Mouse (Mus musculus) neural tube, embryonic 14.5 days (tissue): ENCODE measurements around the gene Gm20388. TPM values are rescaled to one million over a fixed set of nuclear protein-coding genes. Genes with fewer than 3 reads are reported as not detected.

Source experiments
- ATAC-seq: fragments of 200-750 bp; cut with Nextera tagmentation; 2 replicates; pipeline ENCODE4 v1.8.0; 2017; ENCODE audit warnings: low read depth, mild to moderate bottlenecking, moderate TSS enrichment, moderate library complexity
- H3K27ac ChIP-seq: fragments of 300-500 bp; sonication (generic); 2 replicates; pipeline ENCODE4 v1.5.1; 2014; ENCODE audit warnings: low read depth, mild to moderate bottlenecking, control low read depth, low read length, moderate library complexity, mixed read lengths
- H3K27me3 ChIP-seq: fragments of 300-500 bp; sonication (generic); 2 replicates; pipeline ENCODE4 v1.6.1; 2014; ENCODE audit warnings: low read length; ENCODE audit not compliant: control insufficient read depth, insufficient read depth
- H3K36me3 ChIP-seq: fragments of 300-500 bp; sonication (generic); 2 replicates; pipeline ENCODE4 v1.6.1; 2014; ENCODE audit warnings: low read length, mixed read lengths; ENCODE audit not compliant: control insufficient read depth, insufficient read depth
- H3K4me1 ChIP-seq: fragments of 300-500 bp; sonication (generic); 2 replicates; pipeline ENCODE4 v1.6.1; 2014; ENCODE audit warnings: low read length; ENCODE audit not compliant: control insufficient read depth, insufficient read depth
- H3K4me2 ChIP-seq: fragments of 300-500 bp; sonication (generic); 2 replicates; pipeline ENCODE4 v1.6.1; 2014; ENCODE audit warnings: mild to moderate bottlenecking, low read depth, low read length, control low read depth
- H3K4me3 ChIP-seq: fragments of 300-500 bp; sonication (generic); 2 replicates; pipeline ENCODE4 v1.5.1; 2014; ENCODE audit warnings: low read depth, low read length, control low read depth, mixed read lengths
- H3K9ac ChIP-seq: fragments of 300-500 bp; sonication (generic); replicated peaks from 2 replicates; pipeline ENCODE4 v1.6.1; 2014; ENCODE audit warnings: low read depth, mild to moderate bottlenecking, control low read depth, low read length, mixed read lengths
- H3K9me3 ChIP-seq: fragments of 300-500 bp; sonication (generic); 2 replicates; pipeline ENCODE4 v1.6.1; 2016; ENCODE audit warnings: low read length; ENCODE audit not compliant: control insufficient read depth
- WGBS: fragments of 180-500 bp; shearing (Covaris S2); extraction: QIAGEN DNeasy Blood & Tissue Kit; methylation state at CpG from one replicate; pipeline ENCODE4 v1.1.7; 2014; 5-methylcytosine and 5-hydroxymethylcytosine counted together
- polyA plus RNA-seq: library from polyadenylated mRNA; unstranded; fragments of >200 nt; fragmentation: Nextera tagmentation; extraction: Ambion mirVana; gene quantifications from 2 replicates; pipeline ENCODE4 v1.2.1, GENCODE M21; 2014

Gene Gm20388
- polyA plus RNA-seq, 1 experiment from 2014 or later = 10.3 TPM

GRCm38 (mm10) chr8:121377680-121378079 lies 1467.0 kb downstream of the Gm20388 start:
- Histone ChIP-seq H3K36me3 (no peaks in the 10 kb centered on the region), H3K4me3 (no peak overlapping the region), H3K27me3 (no peaks in the 10 kb centered on the region; the same call in 1 of the 2 replicates), H3K27ac (no peak overlapping the region), H3K4me1 (no peaks in the 10 kb centered on the region), H3K4me2 (no peak overlapping the region), H3K9me3 (no peaks in the 10 kb centered on the region), H3K9ac (no peak overlapping the region)
- no peak for ATAC-seq
- whole genome bisulfite sequencing = 6% methylated on average over 10 of the region's 10 CpGs

GRCm38 (mm10) chr8:121379387-121379786 lies 1468.7 kb downstream of the Gm20388 start:
- no peak overlapping the region for H3K27ac ChIP-seq
- no peaks in the 10 kb centered on the region for H3K36me3 ChIP-seq
- no peak overlapping the region for H3K4me3 ChIP-seq
- no peak overlapping the region for H3K4me2 ChIP-seq
- no peaks in the 10 kb centered on the region; the same call in 1 of the 2 replicates for H3K27me3 ChIP-seq
- ATAC-seq = no peak
- H3K4me1 ChIP-seq = no peaks in the 10 kb centered on the region
- 92% methylated on average over 1 of the region's 1 CpGs for WGBS
- no peak overlapping the region for H3K9ac ChIP-seq
- H3K9me3 ChIP-seq = no peaks in the 10 kb centered on the region

DNA sequence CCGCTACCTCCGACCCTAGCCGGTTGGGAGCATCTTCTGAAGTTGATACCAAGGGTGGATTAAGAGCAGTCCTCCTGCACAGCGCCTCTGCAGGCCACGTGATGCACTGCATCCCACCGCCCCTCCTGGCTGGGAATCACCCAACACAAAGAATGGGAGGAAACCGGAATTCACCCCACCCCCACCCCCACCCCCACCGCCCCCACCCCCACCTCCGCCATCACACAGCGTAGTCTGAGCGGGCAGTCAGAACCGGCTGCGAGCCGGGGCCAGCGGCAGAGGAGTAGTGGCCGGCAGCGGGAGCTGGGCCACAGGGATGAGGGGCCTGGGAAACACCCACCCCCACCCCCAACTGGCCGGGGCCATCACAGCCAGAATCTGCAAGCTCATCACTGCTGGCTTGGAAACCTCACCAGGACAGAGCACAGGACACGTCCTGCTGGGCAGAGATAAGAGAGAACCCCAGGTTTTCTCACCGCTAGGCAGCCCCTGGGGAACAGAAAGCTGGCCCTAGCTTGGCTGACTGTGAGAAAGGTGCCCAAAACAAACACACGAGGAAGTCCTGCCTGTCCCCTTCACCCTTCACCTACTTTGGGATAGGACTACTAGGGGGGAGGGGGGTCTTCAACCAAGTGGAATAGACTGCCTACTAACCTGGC lies 1472.1 kb downstream of the Gm20388 start:
- no peaks in the 10 kb centered on the region for H3K4me1 ChIP-seq
- H3K9ac ChIP-seq = peak overlapping the region; percentile 39
- H3K9me3 ChIP-seq = no peaks in the 10 kb centered on the region
- peak overlapping the region; percentile 22 for H3K4me3 ChIP-seq
- peak; percentile 82 for ATAC-seq
- peak overlapping the region; percentile 46 for H3K4me2 ChIP-seq
- H3K27me3 ChIP-seq = no peaks in the 10 kb centered on the region
- no peak overlapping the region for H3K27ac ChIP-seq
- H3K36me3 ChIP-seq = no peaks in the 10 kb centered on the region
- under 1% methylated on average over 20 of the region's 21 CpGs for WGBS

GRCm38 (mm10) chr8:121385540-121385939 lies 1474.9 kb downstream of the Gm20388 start:
- no peaks in the 10 kb centered on the region for H3K9me3 ChIP-seq
- no peaks in the 10 kb centered on the region for H3K36me3 ChIP-seq
- H3K27ac ChIP-seq = no peak overlapping the region
- H3K9ac ChIP-seq = no peak overlapping the region
- 76% methylated on average over 7 of the region's 7 CpGs for WGBS
- H3K4me2 ChIP-seq = no peak overlapping the region
- H3K4me1 ChIP-seq = no peaks in the 10 kb centered on the region
- ATAC-seq = no peak
- no peaks in the 10 kb centered on the region for H3K27me3 ChIP-seq
- no peak overlapping the region for H3K4me3 ChIP-seq

DNA sequence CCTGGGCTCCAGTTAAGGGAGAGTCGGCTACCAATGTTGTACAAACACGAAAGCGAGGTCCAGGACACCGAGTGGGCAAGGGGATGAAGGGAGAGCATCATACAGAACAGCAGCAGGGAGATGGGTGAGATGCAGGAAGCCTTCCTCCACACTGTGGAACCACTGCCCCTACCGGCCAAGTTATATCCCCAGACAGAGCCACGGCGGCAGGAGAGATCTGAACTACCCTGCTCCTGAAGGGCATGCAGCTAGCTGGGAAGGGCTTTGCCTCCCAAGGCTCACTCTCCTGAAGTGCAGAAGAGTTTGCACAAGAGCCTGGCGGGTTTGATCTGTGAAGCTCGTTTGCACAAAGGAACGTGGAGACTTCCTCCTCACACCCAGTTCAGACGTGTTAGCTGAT lies 1480.0 kb downstream of the Gm20388 start:
- Histone ChIP-seq H3K36me3 (no peaks in the 10 kb centered on the region), H3K27me3 (peaks cover 9% of the 10 kb centered on the region), H3K27ac (no peak overlapping the region), H3K4me3 (no peak overlapping the region), H3K9ac (no peak overlapping the region), H3K4me2 (no peak overlapping the region), H3K4me1 (peaks cover 2% of the 10 kb centered on the region; the same call in 1 of the 2 replicates), H3K9me3 (no peaks in the 10 kb centered on the region)
- WGBS = 17% methylated on average over 11 of the region's 11 CpGs
- ATAC-seq = no peak; the same call in 1 of the 2 replicates

DNA sequence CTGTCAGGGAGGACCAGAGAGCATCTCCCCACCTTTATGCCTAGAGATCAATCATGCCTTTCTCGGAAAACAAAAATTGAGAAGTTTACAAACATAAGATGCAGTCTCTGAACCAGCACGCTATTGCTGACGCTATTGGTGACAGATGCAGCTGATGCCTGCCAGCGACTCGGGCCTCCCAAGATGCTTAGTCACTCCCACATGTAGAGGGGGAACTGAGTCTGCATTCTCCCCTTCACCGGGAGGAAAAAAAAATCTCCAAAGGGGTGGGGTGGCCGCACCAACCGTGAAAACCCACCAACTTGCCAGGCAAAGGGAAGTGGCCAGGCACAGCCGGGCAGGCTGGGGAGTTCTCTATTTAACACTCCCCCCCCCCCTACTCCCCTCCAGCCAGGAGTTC lies 1480.6 kb downstream of the Gm20388 start:
- Histone ChIP-seq H3K4me3 (no peak overlapping the region), H3K4me1 (peaks cover 2% of the 10 kb centered on the region; the same call in 1 of the 2 replicates), H3K9me3 (no peaks in the 10 kb centered on the region), H3K27me3 (peaks cover 9% of the 10 kb centered on the region), H3K36me3 (no peaks in the 10 kb centered on the region), H3K27ac (no peak overlapping the region), H3K9ac (no peak overlapping the region), H3K4me2 (no peak overlapping the region)
- no peak for ATAC-seq
- WGBS = 7% methylated on average over 9 of the region's 9 CpGs

DNA sequence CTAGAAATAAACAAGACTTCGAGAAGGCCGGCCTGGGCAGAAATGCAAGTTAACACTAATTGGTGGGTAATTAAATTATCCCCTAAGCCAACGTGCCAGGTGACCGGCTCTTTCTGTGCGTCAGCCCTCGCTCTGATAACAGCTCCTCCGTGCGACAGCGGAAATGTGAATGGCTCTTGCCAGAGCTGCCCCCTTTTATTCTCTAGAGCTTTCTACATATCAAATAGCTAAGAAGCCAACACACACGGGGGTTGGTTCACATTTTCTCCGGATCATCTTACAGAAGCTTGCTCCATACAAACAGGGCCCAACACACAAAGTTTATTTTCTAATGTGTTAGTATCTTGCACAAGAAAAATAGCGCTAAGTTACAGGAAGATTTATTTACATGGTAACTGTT lies 1481.1 kb downstream of the Gm20388 start:
- Histone ChIP-seq H3K4me3 (no peak overlapping the region), H3K4me1 (peaks cover 2% of the 10 kb centered on the region; the same call in 1 of the 2 replicates), H3K9ac (no peak overlapping the region), H3K27ac (no peak overlapping the region), H3K36me3 (no peaks in the 10 kb centered on the region), H3K9me3 (no peaks in the 10 kb centered on the region), H3K4me2 (no peak overlapping the region), H3K27me3 (peaks cover 9% of the 10 kb centered on the region)
- 4% methylated on average over 12 of the region's 12 CpGs for WGBS
- ATAC-seq = no peak

DNA sequence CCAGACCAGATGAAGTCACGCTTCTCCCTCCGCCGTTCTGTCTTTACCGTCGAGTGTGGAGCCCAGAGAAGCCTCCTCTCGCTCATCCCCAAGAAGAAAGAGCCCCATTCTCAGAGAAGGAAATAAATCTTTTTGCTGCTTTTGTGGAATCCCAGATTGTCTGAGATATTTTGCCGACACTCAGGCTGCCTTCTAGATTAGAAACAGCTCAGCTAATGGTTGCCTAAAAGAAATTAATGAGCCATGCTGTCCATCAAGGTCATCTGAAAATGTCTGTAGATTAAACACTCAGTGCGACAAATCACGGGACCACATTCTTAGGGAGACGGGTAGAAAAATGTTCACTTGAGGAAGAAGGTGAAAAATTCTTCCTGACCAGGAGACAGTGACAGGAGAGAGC lies 1481.8 kb downstream of the Gm20388 start:
- Histone ChIP-seq H3K36me3 (no peaks in the 10 kb centered on the region), H3K9me3 (no peaks in the 10 kb centered on the region), H3K4me1 (peaks cover 2% of the 10 kb centered on the region; the same call in 1 of the 2 replicates), H3K4me3 (no peak overlapping the region), H3K27me3 (peaks cover 9% of the 10 kb centered on the region), H3K4me2 (no peak overlapping the region), H3K27ac (no peak overlapping the region), H3K9ac (no peak overlapping the region)
- ATAC-seq = no peak
- WGBS = 6% methylated on average over 10 of the region's 10 CpGs

DNA sequence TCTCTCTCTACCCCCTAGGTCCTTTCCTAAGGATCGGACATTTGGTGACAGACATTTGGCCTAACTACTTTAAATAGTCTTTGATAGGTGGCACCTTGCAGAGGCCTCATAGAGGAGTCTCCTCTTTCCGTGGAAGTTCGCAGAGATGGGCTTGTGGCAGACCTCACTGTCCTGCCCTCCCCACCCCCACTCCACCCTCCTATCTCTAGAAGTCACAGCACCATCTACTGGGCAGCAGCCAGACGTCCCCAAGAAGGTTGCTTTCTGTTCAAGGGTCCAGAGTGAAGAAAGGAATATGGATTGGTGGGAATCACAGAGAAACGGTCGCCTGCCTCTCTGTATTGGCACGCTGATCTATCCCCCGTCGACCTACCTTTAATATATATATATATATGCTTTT lies 1482.5 kb downstream of the Gm20388 start:
- H3K9ac ChIP-seq = no peak overlapping the region
- no peak for ATAC-seq
- no peaks in the 10 kb centered on the region for H3K9me3 ChIP-seq
- no peak overlapping the region for H3K4me3 ChIP-seq
- peaks cover 7% of the 10 kb centered on the region; the same call in 1 of the 2 replicates for H3K4me1 ChIP-seq
- no peaks in the 10 kb centered on the region for H3K36me3 ChIP-seq
- H3K27ac ChIP-seq = no peak overlapping the region
- H3K27me3 ChIP-seq = peaks cover 9% of the 10 kb centered on the region
- WGBS = 21% methylated on average over 9 of the region's 9 CpGs
- H3K4me2 ChIP-seq = no peak overlapping the region
